Mouse (Mus musculus) bone marrow macrophage, adult 2 months (primary cell): Measurements from ENCODE around the gene Macrod2.

Experiments used
- CTCF ChIP-seq: IDR thresholded peaks from 2 replicates; pipeline ENCODE4 v1.5.1; 2012; ENCODE audit warnings: low read depth, mild to moderate bottlenecking, low read length, moderate library complexity
- POLR2A ChIP-seq: IDR thresholded peaks from 2 replicates; pipeline ENCODE4 v1.6.1; 2012; ENCODE audit warnings: mild to moderate bottlenecking, low read depth, low read length, borderline replicate concordance

DNA sequence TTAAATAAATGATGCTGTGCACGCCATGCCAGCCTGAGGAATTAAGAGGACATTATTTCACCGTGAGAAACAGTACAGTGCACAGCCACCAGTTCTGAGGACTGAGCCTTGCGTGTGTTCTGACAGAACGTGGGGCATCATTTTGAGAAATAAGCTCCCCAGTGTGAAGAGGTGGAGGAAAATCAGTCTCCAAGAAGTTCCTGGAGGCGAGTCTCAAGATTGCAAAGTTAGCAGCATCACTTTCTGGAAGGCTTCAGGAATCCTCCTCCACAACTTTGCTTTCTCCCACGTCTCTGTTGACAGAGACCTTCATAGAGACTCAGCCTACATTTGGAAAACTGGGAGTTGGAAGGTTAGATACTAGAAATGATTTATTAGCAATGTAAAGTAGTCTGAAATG, 932.2 kb downstream of the Macrod2 start:
- no peak for TF ChIP-seq CTCF
- TF ChIP-seq POLR2A = no peak
